Mouse (Mus musculus) left cerebral cortex, adult 2 months (tissue): ENCODE data around the gene Zfp322a. TPM values are rescaled to one million over a fixed set of nuclear protein-coding genes. Genes with fewer than 3 reads are reported as not detected.
"Not testable (repeated sequence)": the region's sequence is repeated elsewhere in the genome, so short reads cannot be mapped to it uniquely, and the experiment has no call there.

Experiments used
- DNase-seq, 2 experiments: peaks; one replicate each; pipeline ENCODE4 v3.0.0; 2021 to 2022; ENCODE audit warnings: low spot score in 2 of 2, mixed read lengths in 1 of 2; ENCODE audit errors: extremely low spot score in 1 of 2
- H3K27ac ChIP-seq: fragments of 200-600 bp; 2 replicates; pipeline ENCODE4 v1.8.1; 2022
- H3K4me3 ChIP-seq: fragments of 200-600 bp; 2 replicates; pipeline ENCODE4 v1.8.1; 2022
- CTCF ChIP-seq: fragments of 200-600 bp; IDR thresholded peaks from 2 replicates; pipeline ENCODE4 v1.8.1; 2022; ENCODE audit warnings: antibody characterized with exemption, mild to moderate bottlenecking, moderate library complexity
- intact Hi-C: fragments of 180-260 bp; cut with DNase I; formaldehyde crosslinking; loops from one replicate; pipeline ENCODE4 v1.15.1; 2025
- total RNA-seq, 2 experiments: library from RNA; stranded (reverse); gene quantifications; 2 replicates each; pipeline ENCODE4 v1.2.3; 2021

Gene Zfp322a
- total RNA-seq, 2 experiments from 2014 or later: 29.8 to 33.3 TPM

DNA sequence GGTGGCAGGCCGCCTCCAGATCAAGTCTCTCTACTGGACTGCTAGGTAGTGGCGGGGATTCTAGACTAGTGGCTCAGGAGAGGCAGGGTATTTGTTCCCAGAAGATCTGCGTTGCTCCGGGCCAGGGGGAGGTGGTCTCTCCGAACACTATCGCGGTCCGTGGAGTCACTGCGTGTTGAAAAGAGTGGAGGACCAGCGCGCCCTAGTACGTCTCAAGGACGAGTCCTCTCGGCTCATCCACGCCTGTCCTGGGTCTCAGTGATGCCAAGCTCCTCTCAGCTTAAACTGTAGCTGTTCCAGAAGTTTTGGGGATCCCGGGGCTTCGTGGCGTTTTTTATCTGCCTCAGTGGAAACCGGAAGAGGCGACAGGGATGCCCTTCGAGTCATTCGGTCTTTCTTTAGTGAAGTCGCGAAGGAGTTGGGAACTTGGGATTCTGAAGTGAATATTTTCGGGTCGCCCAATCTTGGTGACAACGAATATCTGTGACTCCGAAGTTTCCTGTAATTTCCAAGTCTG, 59.5 kb downstream of the Zfp322a start:
- intact Hi-C loops: loop anchor here (5.0 to 10.0 kb wide), 3 partner anchors 208 to 1595 kb away; partner anchors contain the start of genes Hist1h2ai, Hist1h2bl and Hist1h3h
- DNase-seq: no peak
- no peak for TF ChIP-seq CTCF
- Histone ChIP-seq H3K4me3 (peak overlapping the region; percentile 40), H3K27ac (no peak overlapping the region)

DNA sequence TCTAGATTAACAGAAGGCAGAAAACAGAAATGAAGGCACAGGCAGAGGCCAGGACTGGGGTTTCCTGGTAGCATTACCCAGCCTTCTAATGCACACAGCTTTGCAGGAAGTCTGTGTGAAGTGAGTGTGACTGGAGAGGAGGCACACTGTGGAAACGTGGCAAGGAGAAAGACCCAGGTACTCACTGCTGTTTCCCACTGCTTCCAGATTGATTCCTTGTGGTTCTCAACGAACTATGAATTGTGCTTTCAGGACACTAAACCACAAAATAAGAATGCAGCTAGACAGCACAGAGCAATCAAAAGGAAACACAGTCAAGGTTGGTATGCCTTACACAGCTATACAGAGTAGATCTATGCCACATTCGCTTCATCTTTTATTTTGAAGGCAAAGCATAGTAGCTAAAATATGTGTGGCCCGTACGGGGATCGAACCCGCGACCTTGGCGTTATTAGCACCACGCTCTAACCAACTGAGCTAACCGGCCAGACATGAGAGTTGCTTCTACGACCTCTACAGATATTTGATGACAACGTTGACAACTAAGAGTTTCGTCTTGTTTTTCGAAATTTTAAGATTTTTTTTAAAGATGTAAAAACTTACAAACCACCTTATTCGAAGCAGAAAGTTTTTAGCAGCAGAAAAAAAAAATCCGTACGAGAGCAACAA, 60.2 kb downstream of the Zfp322a start:
- H3K27ac ChIP-seq: not testable (repeated sequence)
- H3K4me3 ChIP-seq: peak overlapping the region; percentile 40
- DNase-seq: peak; percentile 37 to 41
- intact Hi-C loops: loop anchor here (5.0 to 10.0 kb wide), 3 partner anchors 209 to 1594 kb away; partner anchors contain the start of genes Hist1h2ai, Hist1h2bl and Hist1h3h

DNA sequence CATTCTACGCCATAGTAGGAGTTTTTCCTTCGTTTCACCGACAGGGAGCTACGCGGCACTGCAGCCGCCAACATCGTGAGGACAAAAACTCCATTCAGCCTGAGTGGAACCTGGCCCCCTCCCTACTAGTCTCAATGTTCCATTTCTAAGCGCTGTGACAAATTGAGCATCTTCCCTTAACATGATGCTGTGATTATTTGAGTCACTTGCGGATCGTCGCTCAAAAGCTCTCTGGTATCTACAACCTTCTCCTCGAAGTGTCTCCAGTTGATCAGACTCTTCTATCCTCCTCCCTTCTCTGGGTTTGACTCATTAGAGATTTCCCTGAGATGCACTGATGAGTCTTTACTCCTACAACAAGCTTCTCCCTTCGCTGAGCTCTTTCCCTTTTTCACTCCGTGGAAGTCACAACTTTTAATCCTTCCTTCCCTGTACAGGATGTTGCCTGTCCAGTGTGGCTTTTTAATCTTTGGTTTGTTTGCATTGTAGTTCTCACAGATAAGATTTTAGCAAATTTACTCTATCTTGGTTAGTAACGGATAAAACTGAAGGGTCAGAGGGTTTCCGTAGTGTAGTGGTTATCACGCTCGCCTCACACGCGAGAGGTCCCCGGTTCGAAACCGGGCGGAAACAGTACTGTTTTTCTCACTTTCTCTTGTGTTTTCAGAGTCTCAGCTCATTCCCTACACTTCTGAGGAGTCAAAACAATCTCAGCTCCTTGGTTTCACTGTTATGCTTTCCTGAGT, 61.8 kb downstream of the Zfp322a start:
- TF ChIP-seq CTCF: no peak; the same call in 1 of the 2 replicates
- Histone ChIP-seq H3K27ac (no peak overlapping the region), H3K4me3 (peak overlapping the region; percentile 34)
- peak; percentile 40 to 41 for DNase-seq
- intact Hi-C loops: loop anchor here (5.0 to 10.0 kb wide), 3 partner anchors 210 to 1592 kb away; partner anchors contain the start of genes Hist1h2ai, Hist1h2bl and Hist1h3h

DNA sequence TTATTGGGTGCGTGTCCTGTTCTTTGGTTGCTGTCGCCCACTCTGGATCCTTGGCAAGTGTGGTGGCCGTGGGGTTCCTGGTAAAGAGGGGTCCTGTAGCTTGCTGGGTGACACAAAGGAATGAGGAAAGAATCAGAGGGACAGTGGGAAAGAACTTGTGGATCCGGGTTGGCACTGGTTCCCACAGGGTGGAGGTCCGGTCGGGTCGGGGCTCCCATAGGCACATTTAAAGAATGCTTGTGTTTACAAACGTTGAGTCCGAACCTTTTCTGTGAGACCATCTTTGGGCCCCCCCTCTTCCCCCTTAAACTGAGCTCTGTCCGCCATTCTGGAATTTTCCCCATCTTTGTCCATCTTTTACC, 62.3 kb downstream of the Zfp322a start:
- Histone ChIP-seq H3K4me3 (peak overlapping the region; percentile 34), H3K27ac (no peak overlapping the region)
- TF ChIP-seq CTCF: no peak
- DNase-seq: no peak
- intact Hi-C loops: loop anchor here (5.0 to 10.0 kb wide), 3 partner anchors 211 to 1592 kb away; partner anchors contain the start of genes Hist1h2ai, Hist1h2bl and Hist1h3h

Other genes starting within 250 kb of the Zfp322a start
- gene Vmn1r218, start 236.1 kb downstream of the Zfp322a start, total RNA-seq: not detected
- not detected for gene Vmn1r219, start 209.9 kb downstream of the Zfp322a start, total RNA-seq
- not detected for gene Vmn1r220, start 181.2 kb downstream of the Zfp322a start, total RNA-seq
- gene Vmn1r221, start 155.1 kb downstream of the Zfp322a start, total RNA-seq: not detected
- gene Vmn1r222, start 133.3 kb downstream of the Zfp322a start, total RNA-seq: not detected
- gene Vmn1r223, start 122.1 kb downstream of the Zfp322a start, total RNA-seq: not detected
- gene Abt1, start 54.7 kb upstream of the Zfp322a start, total RNA-seq: 1 to 10 TPM; 8.9 to 9.8 TPM
- not detected for gene Btn1a1, start 96.7 kb upstream of the Zfp322a start, total RNA-seq
- gene Btn2a2, start 119.6 kb upstream of the Zfp322a start, total RNA-seq: 1 to 10 TPM in 1 of 2 experiments, under 1 TPM in 1; 0.65 to 1.4 TPM
- 100 to 1,000 TPM; 289 to 340 TPM for gene Hist1h4h, start 161.8 kb upstream of the Zfp322a start, total RNA-seq
- 1 to 10 TPM; 2.4 to 4.4 TPM for gene Hist1h2af, start 164.7 kb upstream of the Zfp322a start, total RNA-seq
- 1 to 10 TPM; 2.6 to 5.1 TPM for gene Hist1h3g, start 166.2 kb upstream of the Zfp322a start, total RNA-seq
- under 1 TPM; 0.61 TPM for gene Hist1h2bh, start 174.2 kb upstream of the Zfp322a start, total RNA-seq
- gene Hist1h3f, start 174.8 kb upstream of the Zfp322a start, total RNA-seq: 10 to 100 TPM; 12.9 to 15.5 TPM
- gene Hist1h4f, start 182.4 kb upstream of the Zfp322a start, total RNA-seq: 100 to 1,000 TPM; 161 to 177 TPM
- gene Hist1h1d, start 184.1 kb upstream of the Zfp322a start, total RNA-seq: 1 to 10 TPM; 3.5 TPM
- 10 to 100 TPM; 40.1 to 50.4 TPM for gene Hist1h3e, start 193.2 kb upstream of the Zfp322a start, total RNA-seq
- gene Hist1h2ae, start 202.0 kb upstream of the Zfp322a start, total RNA-seq: 1 to 10 TPM; 2.4 to 5.0 TPM
- gene Hist1h2bg, start 202.2 kb upstream of the Zfp322a start, total RNA-seq: 10 to 100 TPM; 68.0 to 71.2 TPM
- gene Hist1h2bf, start 205.0 kb upstream of the Zfp322a start, total RNA-seq: 10 to 100 TPM; 19.7 to 24.1 TPM
- gene Hist1h2ad, start 205.2 kb upstream of the Zfp322a start, total RNA-seq: 1 to 10 TPM; 3.8 to 9.0 TPM
- gene Hist1h3d, start 206.6 kb upstream of the Zfp322a start, total RNA-seq: 1 to 10 TPM; 6.9 to 9.9 TPM
- gene Hist1h4d, start 212.4 kb upstream of the Zfp322a start, total RNA-seq: 100 to 1,000 TPM; 141 to 157 TPM